Mouse (Mus musculus) neural tube, embryonic 12.5 days (tissue): ENCODE measurements at regions not wholly inside any gene's neighbourhood (a gene's known extent, or its start where the extent isn't known, plus 50 kb on each side); places are given as distances from the start of the nearest gene placed in this dataset.
"Not testable (repeated sequence)": the region's sequence is repeated elsewhere in the genome, so short reads cannot be mapped to it uniquely, and the experiment has no call there.

Source experiments
- ATAC-seq: fragments of 200-750 bp; cut with Nextera tagmentation; 2 replicates; pipeline ENCODE4 v1.8.0; 2017; ENCODE audit warnings: low read depth, mild to moderate bottlenecking, moderate TSS enrichment, moderate library complexity; ENCODE audit not compliant: low FRiP score
- H3K27ac ChIP-seq: fragments of 300-500 bp; sonication (generic); 2 replicates; pipeline ENCODE4 v1.5.1; 2016
- H3K27me3 ChIP-seq: fragments of 300-500 bp; sonication (generic); replicated peaks from 2 replicates; pipeline ENCODE4 v1.6.1; 2016; ENCODE audit warnings: mild to moderate bottlenecking
- H3K36me3 ChIP-seq: fragments of 300-500 bp; sonication (generic); 2 replicates; pipeline ENCODE4 v1.6.1; 2016; ENCODE audit warnings: mild to moderate bottlenecking
- H3K4me1 ChIP-seq: fragments of 300-500 bp; sonication (generic); 2 replicates; pipeline ENCODE4 v1.6.1; 2016
- H3K4me2 ChIP-seq: fragments of 300-500 bp; sonication (generic); replicated peaks from 2 replicates; pipeline ENCODE4 v1.6.1; 2016; ENCODE audit warnings: mild to moderate bottlenecking
- H3K4me3 ChIP-seq: fragments of 300-500 bp; sonication (generic); 2 replicates; pipeline ENCODE4 v1.5.1; 2016
- H3K9ac ChIP-seq: fragments of 300-500 bp; sonication (generic); 2 replicates; pipeline ENCODE4 v1.6.1; 2016; ENCODE audit warnings: mild to moderate bottlenecking
- H3K9me3 ChIP-seq: fragments of 300-500 bp; sonication (generic); 2 replicates; pipeline ENCODE4 v1.6.1; 2016; ENCODE audit warnings: mild to moderate bottlenecking
- WGBS: fragments of 180-500 bp; shearing (Covaris S2); methylation state at CpG from one replicate; pipeline ENCODE4 v1.1.7; 2016; 5-methylcytosine and 5-hydroxymethylcytosine counted together

DNA sequence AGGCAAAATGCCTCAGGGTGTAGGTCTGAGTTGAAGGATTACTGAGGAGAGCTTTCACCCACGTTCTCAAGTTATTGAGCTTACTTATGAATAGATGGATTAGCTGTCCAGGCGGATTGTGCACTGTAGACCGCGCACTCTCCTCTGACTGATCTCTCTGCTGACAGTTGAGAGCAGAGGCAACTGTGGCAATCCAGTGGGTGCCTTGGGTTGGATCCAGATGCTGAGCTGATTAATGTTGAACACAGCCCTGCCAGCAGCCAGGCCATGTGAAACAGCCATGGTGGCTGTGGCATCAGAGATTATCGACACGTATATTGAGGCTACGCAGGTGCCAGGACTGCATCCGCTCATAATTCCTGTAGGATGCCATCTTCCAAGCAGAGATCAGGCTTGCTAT is 53.6 kb downstream of the Gm10320 start:
- Histone ChIP-seq H3K27me3 (no peaks in the 10 kb centered on the region), H3K36me3 (no peaks in the 10 kb centered on the region), H3K4me2 (no peak overlapping the region), H3K9me3 (no peaks in the 10 kb centered on the region), H3K27ac (no peak overlapping the region), H3K4me3 (no peak overlapping the region), H3K9ac (no peak overlapping the region), H3K4me1 (no peaks in the 10 kb centered on the region)
- ATAC-seq: no peak
- WGBS: 91% methylated on average over 8 of the region's 8 CpGs

GRCm38 (mm10) chr13:98436961-98437360 is 54.8 kb downstream of the Gm10320 start:
- Histone ChIP-seq H3K4me2 (no peak overlapping the region), H3K4me3 (no peak overlapping the region), H3K27ac (no peak overlapping the region), H3K36me3 (no peaks in the 10 kb centered on the region), H3K9me3 (no peaks in the 10 kb centered on the region), H3K9ac (no peak overlapping the region), H3K4me1 (no peaks in the 10 kb centered on the region), H3K27me3 (no peaks in the 10 kb centered on the region)
- no peak for ATAC-seq
- 76% methylated on average over 8 of the region's 8 CpGs for WGBS

DNA sequence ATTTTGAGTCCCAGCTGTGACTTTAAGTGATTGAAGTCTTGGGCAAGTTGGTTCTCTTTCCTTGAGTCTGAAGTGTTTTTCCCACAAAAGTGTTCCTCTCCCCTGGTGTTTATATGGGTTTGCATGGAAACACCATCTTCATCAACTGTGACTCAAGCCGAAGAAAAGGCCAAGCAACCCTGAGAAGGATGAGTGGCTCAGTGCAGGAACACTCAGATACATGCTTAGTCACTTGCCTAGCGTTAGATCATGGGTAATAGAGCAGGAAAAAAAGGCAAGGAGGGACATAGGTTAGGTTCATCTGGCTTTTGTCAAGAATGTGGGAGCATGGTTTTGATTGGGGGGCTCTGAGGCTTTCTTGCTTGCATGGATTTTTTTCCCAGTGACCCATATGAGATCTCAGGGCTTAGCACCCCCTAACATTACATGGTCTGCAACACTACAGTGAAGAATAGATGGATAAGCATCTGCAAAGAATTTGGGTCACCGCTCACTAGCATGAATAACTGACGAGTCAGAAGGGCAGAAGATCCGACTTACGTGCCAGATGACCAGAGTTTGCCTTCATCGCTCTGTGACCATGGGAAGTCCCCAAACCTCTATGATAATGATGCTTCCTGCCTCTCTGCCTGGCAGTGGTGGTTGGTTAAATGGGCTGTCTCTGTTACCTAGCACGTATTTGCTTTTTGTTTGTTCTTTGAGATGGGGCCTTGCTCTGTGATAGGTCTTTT is 56.4 kb downstream of the Gm10320 start:
- ATAC-seq: no peak
- no peak overlapping the region for H3K4me3 ChIP-seq
- 90% methylated on average over 8 of the region's 8 CpGs for WGBS
- no peak overlapping the region for H3K4me2 ChIP-seq
- H3K27ac ChIP-seq: no peak overlapping the region
- H3K27me3 ChIP-seq: peaks cover 13% of the 10 kb centered on the region
- no peaks in the 10 kb centered on the region for H3K36me3 ChIP-seq
- H3K4me1 ChIP-seq: no peaks in the 10 kb centered on the region
- H3K9ac ChIP-seq: no peak overlapping the region
- no peaks in the 10 kb centered on the region for H3K9me3 ChIP-seq

DNA sequence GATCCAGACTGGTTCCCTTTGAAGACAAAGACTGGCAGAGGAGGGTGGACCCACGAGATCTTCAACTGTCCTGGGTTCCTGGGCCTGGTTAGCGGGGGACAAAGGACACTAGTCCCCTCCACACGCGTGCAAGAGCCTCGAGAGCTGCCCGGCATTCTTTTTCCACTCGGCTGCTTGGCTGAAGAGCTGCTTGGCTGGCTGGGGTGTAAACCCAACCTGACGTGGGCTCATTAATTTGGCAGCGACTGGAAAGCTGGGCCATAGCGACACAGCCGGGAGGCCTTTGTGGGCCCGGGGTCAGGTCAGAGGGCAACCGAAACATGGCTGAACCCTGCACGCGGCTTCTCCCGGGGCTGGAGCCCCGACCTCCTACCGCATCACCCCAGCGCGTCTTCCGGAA is 62.0 kb downstream of the Gm10320 start:
- whole genome bisulfite sequencing: 34% methylated on average over 21 of the region's 21 CpGs
- Histone ChIP-seq H3K4me3 (no peak overlapping the region), H3K27me3 (peaks cover 30% of the 10 kb centered on the region), H3K4me2 (peak overlapping the region; percentile 31), H3K9me3 (no peaks in the 10 kb centered on the region), H3K36me3 (no peaks in the 10 kb centered on the region), H3K9ac (no peak overlapping the region), H3K27ac (no peak overlapping the region), H3K4me1 (no peaks in the 10 kb centered on the region; the same call in 1 of the 2 replicates)
- ATAC-seq: no peak

DNA sequence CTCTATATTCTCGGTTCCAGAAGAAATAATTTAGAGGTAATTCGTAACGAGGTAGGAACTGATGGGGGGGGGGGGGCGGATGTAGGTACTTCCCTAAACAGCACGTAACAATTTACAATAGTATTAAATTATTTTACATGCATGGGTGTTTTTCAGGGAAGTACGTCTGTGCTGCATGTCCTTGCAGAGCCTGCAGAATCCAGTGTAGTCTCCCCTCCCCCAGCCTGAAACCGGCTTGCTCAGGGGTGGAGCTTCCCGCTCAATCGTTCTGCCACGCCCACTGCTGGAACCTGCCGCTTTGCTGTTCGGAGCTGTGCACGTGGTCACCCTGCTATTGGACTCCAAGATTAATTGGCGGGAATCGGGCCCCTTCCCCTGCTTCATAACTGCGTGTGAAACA is 64.1 kb downstream of the Gm10320 start:
- peak overlapping the region; percentile 48 for H3K4me2 ChIP-seq
- WGBS: 10% methylated on average over 16 of the region's 16 CpGs
- H3K9ac ChIP-seq, H3K4me1 ChIP-seq, H3K36me3 ChIP-seq, H3K9me3 ChIP-seq, H3K4me3 ChIP-seq, H3K27ac ChIP-seq: not testable (repeated sequence)
- 0 out of 2 replicates have a peak, but pooled peaks have one; percentile 33 for ATAC-seq
- peaks cover 30% of the 10 kb centered on the region for H3K27me3 ChIP-seq

DNA sequence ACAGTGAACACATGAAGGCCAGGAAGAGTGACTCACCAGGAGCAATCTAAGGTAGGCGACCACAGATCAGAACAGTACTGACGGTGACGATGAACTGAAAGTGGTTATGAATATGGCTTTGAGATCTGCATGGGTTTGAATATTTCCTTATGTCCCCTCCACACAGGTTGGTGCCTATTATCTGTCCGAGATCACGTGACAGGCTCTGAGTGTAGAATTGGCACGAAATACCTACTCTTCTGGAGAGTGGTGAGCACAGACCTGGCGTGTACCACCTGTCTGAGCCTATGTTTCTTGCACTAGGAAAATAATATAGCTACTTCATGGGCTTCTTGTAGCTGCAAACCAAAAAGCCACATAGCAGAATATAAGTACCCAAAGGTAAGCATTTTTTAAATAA is 66.8 kb downstream of the Gm10320 start:
- WGBS: 94% methylated on average over 7 of the region's 7 CpGs
- Histone ChIP-seq H3K9ac (no peak overlapping the region), H3K4me1 (no peaks in the 10 kb centered on the region; the same call in 1 of the 2 replicates), H3K36me3 (no peaks in the 10 kb centered on the region), H3K4me2 (no peak overlapping the region), H3K27ac (no peak overlapping the region), H3K9me3 (no peaks in the 10 kb centered on the region), H3K27me3 (peaks cover 15% of the 10 kb centered on the region), H3K4me3 (no peak overlapping the region)
- no peak for ATAC-seq

- no peaks in the 10 kb centered on the region for H3K9me3 ChIP-seq
- H3K4me1 ChIP-seq: no peaks in the 10 kb centered on the region; the same call in 1 of the 2 replicates
- no peak for ATAC-seq
- no peak overlapping the region for H3K4me3 ChIP-seq
- no peak overlapping the region for H3K4me2 ChIP-seq
- WGBS: 73% methylated on average over 12 of the region's 12 CpGs
- no peak overlapping the region for H3K27ac ChIP-seq
- H3K9ac ChIP-seq: no peak overlapping the region
- H3K27me3 ChIP-seq: peaks cover 8% of the 10 kb centered on the region
- no peaks in the 10 kb centered on the region for H3K36me3 ChIP-seq
Measured at GRCm38 (mm10) chr13:98424000-98424399, 67.8 kb downstream of the Gm10320 start.

- H3K27me3 ChIP-seq: no peaks in the 10 kb centered on the region
- H3K9me3 ChIP-seq: no peaks in the 10 kb centered on the region
- 81% methylated on average over 15 of the region's 15 CpGs for WGBS
- H3K36me3 ChIP-seq: no peaks in the 10 kb centered on the region
- H3K9ac ChIP-seq: no peak overlapping the region
- no peak overlapping the region for H3K27ac ChIP-seq
- no peak for ATAC-seq
- no peak overlapping the region for H3K4me2 ChIP-seq
- no peaks in the 10 kb centered on the region for H3K4me1 ChIP-seq
- no peak overlapping the region for H3K4me3 ChIP-seq
Measured at GRCm38 (mm10) chr13:98420419-98421043, 66.5 kb downstream of the Foxd1 start.

- H3K9me3 ChIP-seq: no peaks in the 10 kb centered on the region
- H3K9ac ChIP-seq: no peak overlapping the region
- H3K4me1 ChIP-seq: no peaks in the 10 kb centered on the region
- 95% methylated on average over 4 of the region's 4 CpGs for WGBS
- no peak overlapping the region for H3K4me3 ChIP-seq
- H3K27ac ChIP-seq: no peak overlapping the region
- no peak overlapping the region for H3K4me2 ChIP-seq
- no peak for ATAC-seq
- no peaks in the 10 kb centered on the region for H3K27me3 ChIP-seq
- H3K36me3 ChIP-seq: no peaks in the 10 kb centered on the region
Measured at GRCm38 (mm10) chr13:98417736-98418135, 63.7 kb downstream of the Foxd1 start.

- Histone ChIP-seq H3K27me3 (no peaks in the 10 kb centered on the region), H3K9me3 (no peaks in the 10 kb centered on the region), H3K4me2 (no peak overlapping the region), H3K9ac (no peak overlapping the region), H3K36me3 (no peaks in the 10 kb centered on the region), H3K27ac (no peak overlapping the region), H3K4me3 (no peak overlapping the region), H3K4me1 (no peaks in the 10 kb centered on the region)
- WGBS: 91% methylated on average over 6 of the region's 6 CpGs
- ATAC-seq: no peak
Measured at GRCm38 (mm10) chr13:98416457-98416856, 62.4 kb downstream of the Foxd1 start.

GRCm38 (mm10) chr13:98414851-98415250 is 60.8 kb downstream of the Foxd1 start:
- no peak for ATAC-seq
- H3K9me3 ChIP-seq: no peaks in the 10 kb centered on the region
- H3K27me3 ChIP-seq: no peaks in the 10 kb centered on the region
- 83% methylated on average over 3 of the region's 3 CpGs for WGBS
- H3K4me2 ChIP-seq: no peak overlapping the region
- H3K27ac ChIP-seq: no peak overlapping the region
- no peaks in the 10 kb centered on the region for H3K4me1 ChIP-seq
- H3K4me3 ChIP-seq: no peak overlapping the region
- no peak overlapping the region for H3K9ac ChIP-seq
- H3K36me3 ChIP-seq: no peaks in the 10 kb centered on the region

GRCm38 (mm10) chr13:98413233-98413632 is 59.2 kb downstream of the Foxd1 start:
- WGBS: 85% methylated on average over 4 of the region's 4 CpGs
- no peak overlapping the region for H3K4me3 ChIP-seq
- H3K27ac ChIP-seq: no peak overlapping the region
- no peaks in the 10 kb centered on the region for H3K36me3 ChIP-seq
- no peaks in the 10 kb centered on the region for H3K27me3 ChIP-seq
- H3K4me2 ChIP-seq: no peak overlapping the region
- no peaks in the 10 kb centered on the region for H3K9me3 ChIP-seq
- no peaks in the 10 kb centered on the region for H3K4me1 ChIP-seq
- no peak overlapping the region for H3K9ac ChIP-seq
- no peak for ATAC-seq
